Mouse (Mus musculus) kidney, adult 2 months (tissue): ENCODE measurements around the gene Gprc5a.

Experiments used
- CTCF ChIP-seq: fragments of 200-500 bp; conservative IDR thresholded peaks from 2 replicates; pipeline ENCODE4 v1.5.1; 2011; ENCODE audit warnings: low read depth, mild to moderate bottlenecking, control low read depth, low read length, moderate library complexity, mixed read lengths; ENCODE audit not compliant: insufficient read depth, insufficient read length
- POLR2A ChIP-seq: fragments of 200-500 bp; IDR thresholded peaks from one replicate; pipeline ENCODE4 v1.6.1; 2011; ENCODE audit warnings: low read depth, low read length, control low read depth

DNA sequence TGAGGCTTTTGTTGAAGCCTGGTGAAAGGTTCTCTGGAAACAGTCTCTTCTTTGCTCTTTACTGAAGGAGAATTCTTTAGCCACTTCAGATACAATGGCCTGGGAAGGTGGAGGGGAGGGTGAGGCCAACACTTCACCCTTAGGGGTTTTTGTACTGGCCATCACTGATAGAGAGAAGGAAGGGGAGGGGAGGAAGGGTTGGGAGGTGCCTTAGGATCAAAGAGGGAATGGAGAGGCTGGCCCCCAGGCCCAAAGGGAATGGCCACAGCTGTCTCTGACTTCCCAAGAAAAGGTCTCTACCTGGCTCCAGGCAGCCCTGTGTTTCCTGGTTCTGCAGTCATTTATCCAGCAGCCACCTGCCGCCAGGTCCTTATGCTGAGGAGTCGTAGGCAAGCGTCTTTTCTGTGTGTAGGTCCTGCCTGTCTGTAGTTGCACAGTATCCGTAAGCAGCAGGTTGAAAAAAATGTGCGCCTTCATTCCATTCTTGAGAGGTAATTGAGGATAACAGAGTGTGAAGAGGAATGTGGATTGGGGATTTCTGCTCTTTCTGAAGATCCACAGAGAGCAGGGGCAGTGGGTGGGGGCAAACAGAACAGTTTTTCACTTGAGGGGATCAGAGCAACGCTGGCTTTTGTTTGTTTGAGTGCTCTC is 1.5 kb downstream of the Gprc5a start:
- TF ChIP-seq CTCF (no peak), POLR2A (no peak)
